Mouse (Mus musculus): ENCODE data around the gene Chd4.

DNA sequence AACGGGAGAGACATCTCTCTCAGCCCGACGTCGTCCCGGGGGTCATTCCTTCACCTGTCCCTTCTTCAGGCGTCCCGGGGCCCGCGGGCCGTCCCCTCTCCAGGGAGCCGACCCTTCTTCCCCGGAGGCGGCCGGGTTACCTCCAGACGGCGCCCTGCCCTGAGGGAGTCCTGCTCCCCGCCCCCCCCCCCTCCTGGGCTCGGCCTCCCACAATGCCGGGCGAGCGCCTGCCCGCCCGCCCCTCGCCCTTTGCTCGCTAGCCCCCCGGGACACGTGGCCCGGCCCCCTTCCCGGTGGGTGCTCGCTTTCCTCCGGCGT lies 457 bp downstream of the Chd4 start:
- TF ChIP-seq GATA1 (IDR thresholded peaks at IDR 0.05; ENCODE audit: low read length): no peak
- no peak for TF ChIP-seq TAL1 (IDR thresholded peaks at IDR 0.05; ENCODE audit: low read length)
